Mouse (Mus musculus) kidney, postnatal 14 days (tissue): ENCODE results near the gene Ank.
"Not testable (repeated sequence)": the region's sequence is repeated elsewhere in the genome, so short reads cannot be mapped to it uniquely, and the experiment has no call there.

Experiments
- DNase-seq: peaks from one replicate; pipeline ENCODE4 v3.0.0; 2022; ENCODE audit warnings: mixed read lengths

Ank gene

GRCm38 (mm10) chr15:27467641-27468040 lies 1.2 kb downstream of the Ank start:
- DNase-seq: no peak

GRCm38 (mm10) chr15:27468822-27469488 lies 2.5 kb downstream of the Ank start:
- no peak for DNase-seq

- DNase-seq: not testable (repeated sequence)
Measured at GRCm38 (mm10) chr15:27470346-27470745, 3.9 kb downstream of the Ank start.

DNA sequence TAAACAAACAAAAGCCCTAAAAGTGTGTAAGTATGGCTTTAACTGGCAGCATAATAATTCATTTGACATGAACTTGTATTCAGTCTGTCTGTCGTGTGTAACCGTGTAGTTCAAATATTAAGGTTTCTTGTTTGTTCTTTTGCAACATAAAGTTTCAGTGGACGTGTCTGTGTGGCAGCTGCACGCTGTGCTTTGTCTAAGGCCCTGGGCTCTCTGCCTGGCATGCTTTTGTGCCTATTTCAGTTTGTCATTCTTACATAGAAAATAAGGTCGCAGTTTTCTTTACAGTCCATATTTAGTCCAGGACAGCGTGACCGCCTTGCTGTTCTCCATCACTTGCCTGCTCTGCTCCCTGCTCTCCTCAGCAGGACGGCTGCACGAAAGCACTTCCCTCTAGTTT lies 5.8 kb downstream of the Ank start:
- DNase-seq: no peak

- no peak for DNase-seq
Measured at GRCm38 (mm10) chr15:27475988-27476387, 9.5 kb downstream of the Ank start.

DNA sequence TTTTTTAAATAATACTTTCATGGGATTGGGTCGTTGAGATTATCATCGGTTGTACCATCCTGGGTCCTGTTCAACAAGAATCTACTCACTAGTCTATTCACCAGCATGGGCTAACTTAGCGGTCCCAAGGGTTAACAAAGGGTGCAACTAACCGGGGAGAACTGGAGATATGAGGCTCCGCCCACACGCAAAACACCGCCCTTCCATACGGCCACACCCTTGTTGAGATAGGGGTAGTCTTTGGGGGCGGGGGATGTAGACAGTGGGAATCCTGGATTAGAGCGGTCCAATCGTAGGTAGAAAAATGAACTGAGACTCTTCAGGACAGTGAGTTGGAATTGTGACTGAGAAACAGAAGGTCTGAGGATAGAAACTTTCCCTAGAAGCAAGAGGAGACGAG lies 10.2 kb downstream of the Ank start:
- no peak for DNase-seq

GRCm38 (mm10) chr15:27477159-27477558 lies 10.7 kb downstream of the Ank start:
- DNase-seq: no peak

GRCm38 (mm10) chr15:27477630-27478029 lies 11.2 kb downstream of the Ank start:
- DNase-seq: no peak

DNA sequence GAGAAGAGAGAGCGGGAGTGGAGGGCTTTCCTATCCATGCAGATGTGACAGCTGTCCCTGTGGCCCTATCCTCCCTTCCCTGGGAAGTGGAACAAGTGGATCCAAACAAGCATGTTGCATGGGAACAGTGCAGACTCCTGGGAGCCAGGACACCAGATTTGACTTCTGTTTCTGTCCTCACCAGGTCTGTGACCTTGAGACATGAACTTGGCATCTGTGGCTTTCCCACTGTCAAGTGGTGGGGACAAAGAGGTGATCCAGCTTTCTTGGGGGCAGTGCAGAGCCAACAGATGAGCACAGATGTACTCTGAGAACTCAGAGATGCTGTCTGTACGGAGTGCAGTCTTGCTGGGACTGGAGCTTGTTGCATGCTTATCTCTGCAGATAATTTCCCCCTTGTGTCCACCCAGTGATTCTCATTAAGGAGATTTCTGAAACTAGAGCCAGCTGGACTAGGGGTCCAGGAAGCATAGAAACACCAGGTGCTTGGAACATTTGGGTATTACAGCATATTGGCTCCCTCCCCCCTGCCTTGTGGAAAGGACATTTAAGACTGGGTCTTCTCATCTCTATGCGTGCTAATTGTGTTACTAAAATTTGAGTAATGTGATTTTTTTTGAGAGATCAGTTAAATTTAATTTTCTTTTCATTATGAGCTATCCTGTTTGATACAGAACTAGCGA lies 14.0 kb downstream of the Ank start:
- DNase-seq: no peak

DNA sequence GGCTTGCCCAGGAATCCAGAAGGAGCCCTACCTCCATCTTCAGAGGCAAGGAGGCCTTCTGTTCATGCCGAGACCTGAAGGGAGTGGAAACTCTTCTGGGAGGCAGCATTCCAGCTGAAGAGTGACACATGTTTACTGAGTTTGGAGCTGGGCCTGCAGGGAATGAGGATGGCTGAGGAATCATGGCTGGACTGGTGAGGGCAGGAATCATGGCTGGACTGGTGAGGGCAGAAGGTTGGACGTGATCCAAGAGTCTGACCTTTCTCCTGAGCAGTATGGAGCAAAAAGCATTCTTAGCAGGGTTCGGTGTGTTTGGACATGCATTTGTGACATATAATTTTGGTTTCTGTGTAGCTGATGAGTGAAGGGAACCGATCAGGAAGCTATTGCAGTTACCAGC lies 15.5 kb downstream of the Ank start:
- DNase-seq: no peak

- DNase-seq: no peak
Measured at GRCm38 (mm10) chr15:27483183-27483582, 16.7 kb downstream of the Ank start.

DNA sequence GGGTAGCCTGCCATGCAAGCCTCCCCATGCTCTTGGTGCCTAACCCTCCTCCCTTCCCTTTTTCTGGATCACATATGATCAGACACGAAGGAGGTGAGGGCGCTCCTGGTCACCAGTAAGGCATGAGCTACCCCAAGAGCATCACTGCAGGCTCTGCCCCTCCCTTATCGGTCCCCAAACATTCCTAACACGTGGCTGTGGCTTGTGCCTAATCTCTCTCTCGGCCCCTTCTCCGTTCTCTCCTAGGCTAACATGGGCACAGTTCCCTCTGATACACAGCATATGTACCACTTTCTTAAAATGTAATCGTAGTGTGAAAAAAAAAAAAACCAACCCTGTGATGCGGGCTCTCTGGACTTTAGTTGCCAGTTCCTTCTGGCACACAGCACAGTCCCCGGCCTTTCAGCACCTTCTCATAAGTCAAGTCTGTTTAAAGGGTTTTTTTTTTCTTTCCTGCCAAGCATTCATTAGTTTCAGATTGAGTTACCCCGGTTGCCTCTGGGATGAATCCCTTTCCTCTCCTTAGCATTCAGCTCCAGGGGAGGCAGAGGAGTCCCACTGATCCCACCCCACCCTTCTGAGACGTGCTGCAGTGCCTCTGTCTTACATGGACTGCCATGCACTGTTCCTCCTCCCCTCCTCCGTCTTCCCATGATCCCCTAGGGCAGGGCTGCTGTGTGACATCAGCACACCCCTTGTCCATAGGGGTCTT lies 19.2 kb downstream of the Ank start:
- DNase-seq: no peak

DNA sequence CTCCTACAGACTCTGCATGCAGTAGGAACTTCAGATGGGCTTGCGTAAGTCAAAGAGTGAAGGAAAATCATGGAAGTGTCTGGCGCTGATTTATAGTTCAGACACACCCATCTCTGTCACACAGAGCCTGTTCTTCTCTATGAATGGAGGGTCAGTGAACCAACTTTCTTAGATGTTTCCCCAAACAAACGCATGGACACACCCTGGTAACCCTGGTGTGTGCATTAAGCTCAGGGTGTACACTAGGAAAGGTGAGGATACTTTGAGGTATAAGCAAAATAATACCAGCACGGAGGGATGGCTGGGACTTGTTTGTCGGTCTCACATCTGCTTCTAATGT lies 19.8 kb downstream of the Ank start:
- DNase-seq: no peak

GRCm38 (mm10) chr15:27487059-27487458 lies 20.6 kb downstream of the Ank start:
- no peak for DNase-seq

DNA sequence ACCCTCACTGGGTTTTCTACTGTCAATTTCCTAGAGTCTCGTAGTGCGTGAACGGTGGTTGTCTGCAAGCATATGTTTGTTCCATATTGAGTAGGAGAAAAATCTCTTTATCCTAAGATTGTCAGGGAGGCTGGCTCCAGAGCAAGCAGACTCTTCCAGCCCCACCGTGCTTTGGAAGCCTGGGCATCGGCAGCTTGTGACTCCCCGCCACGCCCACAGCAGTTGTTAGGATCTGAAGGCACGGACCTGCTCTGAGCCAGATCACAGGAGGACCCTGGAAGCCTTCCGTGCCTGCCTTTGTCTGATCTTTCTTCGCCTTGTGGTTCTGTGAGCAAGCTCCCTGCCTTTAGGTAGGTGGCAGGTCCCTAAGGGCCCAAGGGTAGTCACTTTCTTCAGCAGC lies 21.6 kb downstream of the Ank start:
- DNase-seq: no peak

DNA sequence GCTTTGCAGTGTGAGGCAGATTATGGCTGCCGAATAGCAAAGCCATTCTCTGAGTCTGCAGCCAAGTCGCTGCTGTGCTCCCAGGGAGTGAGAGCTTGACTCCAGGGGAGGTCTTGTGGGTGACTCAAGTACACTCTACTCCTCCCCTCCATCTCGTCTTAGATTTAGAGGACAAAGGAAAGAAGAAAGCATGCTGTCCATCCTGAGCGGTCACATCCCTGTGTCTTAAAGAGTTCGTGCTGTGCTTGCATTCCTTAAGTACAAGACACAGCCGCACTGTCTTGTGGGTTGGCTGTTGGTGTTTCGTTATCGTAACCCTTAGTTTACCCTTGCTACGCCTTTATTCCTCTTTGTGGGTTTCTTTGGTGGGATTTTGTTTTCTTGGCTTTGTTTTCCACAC lies 24.2 kb downstream of the Ank start:
- DNase-seq: peak; percentile 11

- DNase-seq: no peak
Measured at GRCm38 (mm10) chr15:27491425-27492070, 25.1 kb downstream of the Ank start.

DNA sequence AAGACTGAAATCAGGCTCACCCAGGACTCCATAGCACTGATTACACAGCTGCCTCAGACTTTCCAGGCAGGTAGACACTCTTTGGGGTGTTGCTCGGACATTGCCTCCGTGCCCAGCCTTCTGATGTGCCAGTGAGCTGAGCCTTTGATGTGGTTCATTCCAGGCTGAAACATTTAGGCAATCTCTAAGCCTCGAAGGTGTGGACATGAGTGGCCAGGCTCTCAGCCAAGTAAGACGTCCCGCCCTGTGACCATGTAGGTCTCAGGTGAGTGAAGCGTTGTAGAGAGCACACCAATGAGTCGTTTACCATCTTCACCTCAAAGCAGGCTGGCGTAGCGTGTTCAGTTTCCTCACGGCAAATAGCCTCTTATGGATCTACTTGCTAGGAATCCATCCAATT lies 25.7 kb downstream of the Ank start:
- no peak for DNase-seq

GRCm38 (mm10) chr15:27492734-27493133 lies 26.3 kb downstream of the Ank start:
- DNase-seq: no peak

DNA sequence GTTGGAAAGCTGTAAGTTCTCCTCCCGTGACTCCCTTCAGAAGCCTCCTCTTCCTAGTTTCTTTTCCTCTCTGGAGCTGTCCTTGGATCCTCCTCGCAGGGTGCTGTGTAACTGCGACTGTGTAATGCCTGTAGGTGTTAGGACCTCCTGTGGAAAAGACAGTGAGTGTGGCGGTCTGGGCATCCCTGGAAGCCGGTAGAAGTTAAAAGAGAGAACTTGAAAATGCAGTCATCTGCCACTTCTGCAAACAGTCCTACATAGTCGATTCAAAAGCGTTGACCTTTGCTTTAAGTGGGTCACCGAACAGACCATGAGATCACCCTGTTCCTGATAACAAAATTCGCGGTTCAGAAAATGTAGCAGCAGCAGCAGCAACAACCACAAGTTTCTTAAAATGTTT lies 27.0 kb downstream of the Ank start:
- no peak for DNase-seq

- no peak for DNase-seq
Measured at GRCm38 (mm10) chr15:27495981-27496401, 29.5 kb downstream of the Ank start.

GRCm38 (mm10) chr15:27496596-27497299 lies 30.3 kb downstream of the Ank start:
- DNase-seq: no peak
